Mouse (Mus musculus) MEL (cell line): ENCODE results near the gene Lrrn4. TPM values are rescaled to one million over a fixed set of nuclear protein-coding genes. Genes with fewer than 3 reads are reported as not detected.
A peak's percentile ranks its signal among the peaks of the same experiment; 100 is the strongest.

Experiments used
- DNase-seq: peaks from one replicate; pipeline ENCODE4 v3.0.0; 2011; ENCODE audit warnings: low read depth, low spot score
- H3K27ac ChIP-seq: 2 replicates; pipeline ENCODE4 v1.5.1; 2012; ENCODE audit warnings: low read depth, mild to moderate bottlenecking, control low read depth, low read length, moderate library complexity; ENCODE audit not compliant: control insufficient read depth
- H3K27me3 ChIP-seq, 2 experiments: fragments of 150-350 bp in 1 of 2; sonication (generic) in 1 of 2; 2 replicates each; pipeline ENCODE4 v1.6.1; 2012; ENCODE audit warnings: low read length in 2 of 2, mild to moderate bottlenecking in 2 of 2, improper control_type of control experiment in 1 of 2, moderate library complexity in 1 of 2; ENCODE audit not compliant: insufficient read depth in 2 of 2, control insufficient read depth in 1 of 2
- H3K36me3 ChIP-seq, 2 experiments: 2 replicates each; pipeline ENCODE4 v1.6.1; 2012 to 2014; ENCODE audit warnings: low read length in 2 of 2, improper control_type of control experiment in 1 of 2, inconsistent platforms in 1 of 2, mild to moderate bottlenecking in 1 of 2; ENCODE audit not compliant: insufficient read depth in 2 of 2, control insufficient read depth in 1 of 2
- H3K4me1 ChIP-seq, 2 experiments: fragments of 150-350 bp in 1 of 2; sonication (generic) in 1 of 2; 2 replicates each; pipeline ENCODE4 v1.6.1; 2012; ENCODE audit warnings: low read length in 2 of 2, improper control_type of control experiment in 1 of 2, mild to moderate bottlenecking in 1 of 2; ENCODE audit not compliant: insufficient read depth in 2 of 2, control insufficient read depth in 1 of 2
- H3K4me3 ChIP-seq, 2 experiments: fragments of 150-350 bp in 1 of 2; sonication (generic) in 1 of 2; 2 replicates each; pipeline ENCODE4 v1.5.1; 2012; ENCODE audit warnings: low read depth in 2 of 2, low read length in 2 of 2, mild to moderate bottlenecking in 2 of 2, moderate library complexity in 2 of 2, control low read depth in 1 of 2, improper control_type of control experiment in 1 of 2; ENCODE audit not compliant: control insufficient read depth in 1 of 2, insufficient read depth in 1 of 2
- H3K79me2 ChIP-seq: 2 replicates; pipeline ENCODE4 v1.6.1; 2012; ENCODE audit warnings: mild to moderate bottlenecking, low read length, moderate library complexity; ENCODE audit not compliant: control insufficient read depth, poor library complexity, insufficient read depth
- H3K9ac ChIP-seq: 2 replicates; pipeline ENCODE4 v1.6.1; 2012; ENCODE audit warnings: low read depth, mild to moderate bottlenecking, control low read depth, low read length, moderate library complexity; ENCODE audit not compliant: control insufficient read depth, poor library complexity, severe bottlenecking
- H3K9me3 ChIP-seq: fragments of 150-350 bp; sonication (generic); replicated peaks from 2 replicates; pipeline ENCODE4 v1.6.1; 2012; ENCODE audit warnings: mild to moderate bottlenecking, low read length, improper control_type of control experiment, moderate library complexity; ENCODE audit not compliant: insufficient read depth
- BHLHE40 ChIP-seq: IDR thresholded peaks from 2 replicates; pipeline ENCODE4 v1.6.1; 2012; ENCODE audit warnings: low read depth, mild to moderate bottlenecking, inconsistent platforms, low read length, improper control_type of control experiment, borderline replicate concordance
- CHD1 ChIP-seq: IDR thresholded peaks from 2 replicates; pipeline ENCODE4 v1.6.1; 2012; ENCODE audit warnings: low read depth, mild to moderate bottlenecking, inconsistent platforms, low read length, improper control_type of control experiment
- CHD2 ChIP-seq: IDR thresholded peaks from 2 replicates; pipeline ENCODE4 v1.6.1; 2011; ENCODE audit warnings: low read length, improper control_type of control experiment
- CTCF ChIP-seq, 3 experiments: IDR thresholded peaks in 2 of 3; conservative IDR thresholded peaks in 1 of 3; 2 replicates each; pipeline ENCODE4 v1.5.1; 2011 to 2012; ENCODE audit warnings: low read length in 3 of 3, low read depth in 2 of 3, mild to moderate bottlenecking in 2 of 3, improper control_type of control experiment in 1 of 3, inconsistent platforms in 1 of 3, mixed read lengths in 1 of 3, moderate library complexity in 1 of 3; ENCODE audit not compliant: control insufficient read depth in 1 of 3, insufficient read depth in 1 of 3, poor library complexity in 1 of 3, severe bottlenecking in 1 of 3
- GABPA ChIP-seq: IDR thresholded peaks from 2 replicates; pipeline ENCODE4 v1.6.1; 2012; ENCODE audit warnings: low read depth, mild to moderate bottlenecking, inconsistent platforms, low read length, improper control_type of control experiment, moderate library complexity
- MYB ChIP-seq: IDR thresholded peaks from 2 replicates; pipeline ENCODE4 v1.6.1; 2011; ENCODE audit warnings: mild to moderate bottlenecking, low read depth, low read length, improper control_type of control experiment
- POLR2A ChIP-seq, 2 experiments: IDR thresholded peaks; 2 replicates each; pipeline ENCODE4 v1.6.1; 2011 to 2012; ENCODE audit warnings: low read length in 2 of 2, mild to moderate bottlenecking in 2 of 2, control low read depth in 1 of 2, improper control_type of control experiment in 1 of 2, low read depth in 1 of 2, moderate library complexity in 1 of 2; ENCODE audit not compliant: control insufficient read depth in 1 of 2, insufficient read depth in 1 of 2, poor library complexity in 1 of 2
- RAD21 ChIP-seq: IDR thresholded peaks from 2 replicates; pipeline ENCODE4 v1.6.1; 2011; ENCODE audit warnings: mild to moderate bottlenecking, low read depth, low read length, improper control_type of control experiment
- RCOR1 ChIP-seq: IDR thresholded peaks from 2 replicates; pipeline ENCODE4 v1.6.1; 2012; ENCODE audit warnings: low read depth, mild to moderate bottlenecking, inconsistent platforms, low read length, improper control_type of control experiment
- SIN3A ChIP-seq: IDR thresholded peaks from 2 replicates; pipeline ENCODE4 v1.6.1; 2012; ENCODE audit warnings: low read length, improper control_type of control experiment, inconsistent platforms
- SMC3 ChIP-seq: IDR thresholded peaks from 2 replicates; pipeline ENCODE4 v1.6.1; 2011; ENCODE audit warnings: low read depth, low read length, improper control_type of control experiment
- TCF12 ChIP-seq: IDR thresholded peaks from 2 replicates; pipeline ENCODE4 v1.6.1; 2014; ENCODE audit warnings: low read depth, mild to moderate bottlenecking, inconsistent platforms, low read length, improper control_type of control experiment, moderate library complexity
- USF1 ChIP-seq: IDR thresholded peaks from 2 replicates; pipeline ENCODE4 v1.6.1; 2014; ENCODE audit warnings: low read depth, mild to moderate bottlenecking, inconsistent platforms, low read length, improper control_type of control experiment, moderate library complexity
- ZC3H11A ChIP-seq: IDR thresholded peaks from 2 replicates; pipeline ENCODE4 v1.6.1; 2012; ENCODE audit warnings: low read depth, mild to moderate bottlenecking, inconsistent platforms, low read length, improper control_type of control experiment
- polyA plus RNA-seq, 2 experiments: library from polyadenylated mRNA; stranded (reverse) in 1 of 2; unstranded in 1 of 2; fragments of >175 nt in 1 of 2; fragments of >200 nt in 1 of 2; gene quantifications; 2 replicates each; pipeline versions ENCODE4 v1.2.1 to v1.2.4; 2012; ENCODE audit warnings: low replicate concordance in 2 of 2, low read depth in 1 of 2; ENCODE audit not compliant: insufficient read length in 2 of 2, insufficient read depth in 1 of 2, missing spikeins in 1 of 2
- total RNA-seq: library from RNA; depleted of rRNA; stranded (reverse); fragments of 300-350 nt; gene quantifications from 2 replicates; pipeline ENCODE4 v1.2.3, GENCODE M21; 2012

Gene Lrrn4
- total and polyA plus RNA-seq, 3 experiments = not detected

GRCm38 (mm10) chr2:132906763-132907162, 26.1 kb upstream of the Lrrn4 start (continued):
- peak; percentile 44; the same call in 1 of the 2 replicates for TF ChIP-seq ZC3H11A
- peak; percentile 73 for TF ChIP-seq RAD21
- TF ChIP-seq GABPA = no peak

- Histone ChIP-seq H3K36me3 (no peaks in the 10 kb centered on the region), H3K79me2 (no peaks in the 10 kb centered on the region), H3K4me1 (no peaks in the 10 kb centered on the region), H3K9ac (no peak overlapping the region), H3K27ac (no peak overlapping the region), H3K4me3 (no peak overlapping the region), H3K27me3 (no peaks in the 10 kb centered on the region; a peak in 1 of 4 replicates), H3K9me3 (no peaks in the 10 kb centered on the region)
- DNase-seq = no peak
- TF ChIP-seq SMC3 = no peak
- no peak for TF ChIP-seq ZC3H11A
- TF ChIP-seq POLR2A (IDR thresholded peaks at IDR 0.05; ENCODE audit: control insufficient read depth in 1 of 2, insufficient read depth in 1 of 2, low read depth in 1 of 2, low read length in 2 of 2, poor library complexity in 1 of 2) = no peak
- TF ChIP-seq USF1 = no peak
- TF ChIP-seq TCF12 = no peak
- TF ChIP-seq MYB = no peak
- TF ChIP-seq RCOR1 = no peak
- no peak for TF ChIP-seq BHLHE40
- TF ChIP-seq CHD1 = no peak
- TF ChIP-seq CHD2 = no peak
Observed at GRCm38 (mm10) chr2:132904961-132905360, 24.3 kb upstream of the Lrrn4 start.

- TF ChIP-seq SMC3 (peak; percentile 60), SIN3A (no peak), CTCF (IDR thresholded peaks at IDR 0.05 in 2 of 3, conservative IDR thresholded peaks at IDR 0.05 in 1 of 3; ENCODE audit: control insufficient read depth in 1 of 3, insufficient read depth in 1 of 3, low read depth in 2 of 3, low read length in 3 of 3, poor library complexity in 1 of 3, severe bottlenecking in 1 of 3) (peak in 2 of 3 experiments; percentile 66 to 72; a peak in 4 of 6 replicates), RAD21 (peak; percentile 80), ZC3H11A (peak; percentile 48)
- peak; percentile 61 for DNase-seq
- Histone ChIP-seq H3K79me2 (no peaks in the 10 kb centered on the region), H3K27me3 (no peaks in the 10 kb centered on the region; a peak in 1 of 4 replicates), H3K9me3 (no peaks in the 10 kb centered on the region), H3K9ac (no peak overlapping the region), H3K27ac (no peak overlapping the region), H3K4me3 (no peak overlapping the region), H3K36me3 (no peaks in the 10 kb centered on the region), H3K4me1 (no peaks in the 10 kb centered on the region)
Observed at GRCm38 (mm10) chr2:132903498-132903897, 22.8 kb upstream of the Lrrn4 start.
